Mouse (Mus musculus) bone marrow macrophage, adult 2 months (primary cell): ENCODE results near the gene Polr3e.

ENCODE experiments used
- CTCF ChIP-seq: IDR thresholded peaks from 2 replicates; pipeline ENCODE4 v1.5.1; 2012; ENCODE audit warnings: low read depth, mild to moderate bottlenecking, low read length, moderate library complexity
- POLR2A ChIP-seq: IDR thresholded peaks from 2 replicates; pipeline ENCODE4 v1.6.1; 2012; ENCODE audit warnings: mild to moderate bottlenecking, low read depth, low read length, borderline replicate concordance

GRCm38 (mm10) chr7:120880770-120881169 is 36.8 kb upstream of the Polr3e start:
- no peak for TF ChIP-seq CTCF
- TF ChIP-seq POLR2A = no peak
